In genomic region chr4:125637364-125637763, GRCm38 (mm10) we compare ENCODE assay signal across 14 mouse cellular contexts.
DNase-seq lines count a peak whose midpoint lies in the region; ATAC-seq lines count a peak whose summit lies in the region.
"Had no signal": no experiment of that assay in that cellular context is flagged by ENCODE, and none has a peak within 500 bp of the region (broad histone marks: within the 10 kb centered on the region; RNA-seq: fewer than 3 reads in every experiment).

No protein-coding gene starts in this region.

- 70% methylated on average over 13 of the region's 13 CpGs for WGBS in hindbrain, embryonic 13.5 days
- 87% methylated on average over 13 of the region's 13 CpGs for WGBS in hindbrain, embryonic 10.5 days
- WGBS in midbrain, embryonic 15.5 days, result 68% methylated on average over 13 of the region's 13 CpGs
- 86% methylated on average over 13 of the region's 13 CpGs for WGBS in midbrain, embryonic 11.5 days

- H3K4me1 ChIP-seq in hindbrain, embryonic 13.5 days (replicated peaks), result peaks cover 49% of the 10 kb centered on the region
- peaks cover 23% of the 10 kb centered on the region for H3K4me1 ChIP-seq in hindbrain, embryonic 10.5 days (replicated peaks)
- H3K4me1 ChIP-seq in midbrain, embryonic 15.5 days, result 0 out of 2 replicates have a peak, but pooled peaks cover 5% of the 10 kb centered on the region
- H3K4me1 ChIP-seq in midbrain, embryonic 11.5 days (ENCODE audit: control insufficient read depth, insufficient read depth, low read length), result no peaks in the 10 kb centered on the region

- H3K27ac ChIP-seq in hindbrain, embryonic 13.5 days, result peak overlapping the region; percentile 30; the same call in 1 of the 2 replicates
- H3K27ac ChIP-seq in hindbrain, embryonic 10.5 days, result no peak overlapping the region
- H3K27ac ChIP-seq in midbrain, embryonic 15.5 days, result 0 out of 2 replicates have a peak overlapping the region, but pooled peaks have one; percentile 3
- no peak overlapping the region for H3K27ac ChIP-seq in midbrain, embryonic 11.5 days (ENCODE audit: low read depth, low read length)
- H3K27ac ChIP-seq: embryonic facial prominence, embryonic 12.5 days; forebrain, embryonic 15.5 days had no signal

- H3K36me3 ChIP-seq in hindbrain, embryonic 13.5 days, result peaks cover 8% of the 10 kb centered on the region
- peaks cover 2% of the 10 kb centered on the region; the same call in 1 of the 2 replicates for H3K36me3 ChIP-seq in hindbrain, embryonic 10.5 days
- H3K36me3 ChIP-seq in midbrain, embryonic 15.5 days (replicated peaks), result no peaks in the 10 kb centered on the region
- no peaks in the 10 kb centered on the region for H3K36me3 ChIP-seq in midbrain, embryonic 11.5 days (ENCODE audit: control insufficient read depth, insufficient read depth, low read length)
- H3K36me3 ChIP-seq: embryonic facial prominence, embryonic 12.5 days; forebrain, embryonic 15.5 days; G1E had no signal

- no peaks in the 10 kb centered on the region for H3K9me3 ChIP-seq in hindbrain, embryonic 13.5 days
- no peaks in the 10 kb centered on the region for H3K9me3 ChIP-seq in hindbrain, embryonic 10.5 days
- no peaks in the 10 kb centered on the region for H3K9me3 ChIP-seq in midbrain, embryonic 15.5 days
- H3K9me3 ChIP-seq in midbrain, embryonic 11.5 days (ENCODE audit: control insufficient read depth, low read length), result no peaks in the 10 kb centered on the region
- H3K9me3 ChIP-seq: embryonic facial prominence, embryonic 12.5 days; forebrain, embryonic 15.5 days had no signal

- H3K27me3 ChIP-seq in hindbrain, embryonic 13.5 days, result peaks cover 27% of the 10 kb centered on the region; the same call in 1 of the 2 replicates
- H3K27me3 ChIP-seq in hindbrain, embryonic 10.5 days (ENCODE audit: insufficient read depth, poor library complexity, severe bottlenecking), result peaks cover 7% of the 10 kb centered on the region; the same call in 1 of the 2 replicates
- H3K27me3 ChIP-seq in midbrain, embryonic 15.5 days (replicated peaks), result no peaks in the 10 kb centered on the region
- no peaks in the 10 kb centered on the region for H3K27me3 ChIP-seq in midbrain, embryonic 11.5 days (ENCODE audit: control insufficient read depth, insufficient read depth, low read length)
- H3K27me3 ChIP-seq: embryonic facial prominence, embryonic 12.5 days; forebrain, embryonic 15.5 days had no signal

- H3K9ac ChIP-seq in hindbrain, embryonic 13.5 days, result no peak overlapping the region
- no peak overlapping the region for H3K9ac ChIP-seq in midbrain, embryonic 15.5 days
- no peak overlapping the region for H3K9ac ChIP-seq in midbrain, embryonic 11.5 days (ENCODE audit: low read length)
- H3K9ac ChIP-seq: embryonic facial prominence, embryonic 12.5 days; forebrain, embryonic 15.5 days had no signal

- no peak overlapping the region for H3K4me3 ChIP-seq in hindbrain, embryonic 13.5 days
- no peak overlapping the region for H3K4me3 ChIP-seq in hindbrain, embryonic 10.5 days
- no peak overlapping the region for H3K4me3 ChIP-seq in midbrain, embryonic 15.5 days
- H3K4me3 ChIP-seq in midbrain, embryonic 11.5 days (ENCODE audit: low read depth, low read length), result no peak overlapping the region
- H3K4me3 ChIP-seq: embryonic facial prominence, embryonic 12.5 days; forebrain, embryonic 15.5 days had no signal

- peak; percentile 12 for DNase-seq in cerebellum, adult 11-12 months
- DNase-seq in cerebellum, postnatal 36 days, result no peak
- peak; percentile 83 for DNase-seq in heart, adult 11 months
- DNase-seq in heart, adult 9 months (ENCODE audit: low spot score in 2 of 2), result no peak
- no peak for DNase-seq in hindbrain, embryonic 10.5 days (ENCODE audit: low spot score)
- no peak for DNase-seq in midbrain, embryonic 11.5 days (ENCODE audit: low spot score, missing footprints)
- DNase-seq: B cell, adult 2 months had no signal

- H3K4me2 ChIP-seq in hindbrain, embryonic 13.5 days, result no peak overlapping the region
- no peak overlapping the region for H3K4me2 ChIP-seq in midbrain, embryonic 15.5 days
- H3K4me2 ChIP-seq in midbrain, embryonic 11.5 days, result no peak overlapping the region
- H3K4me2 ChIP-seq: embryonic facial prominence, embryonic 12.5 days; forebrain, embryonic 15.5 days; heart, embryonic 11.5 days had no signal

- no peak for ATAC-seq in hindbrain, embryonic 13.5 days (ENCODE audit: low FRiP score)
- ATAC-seq in midbrain, embryonic 15.5 days (replicated peaks), result no peak
- ATAC-seq in midbrain, embryonic 11.5 days (ENCODE audit: low FRiP score), result no peak
- ATAC-seq: CD4-positive, CD25-positive, alpha-beta regulatory T cell, adult 4 months; forebrain, embryonic 15.5 days had no signal

Comparison
In these comparisons a context has a peak if more than half of its experiments do, and no peak if none do; other contexts are left out.
1. DNase-seq: peak in cerebellum, adult 11-12 months (single experiment) and heart, adult 11 months (single experiment); none in cerebellum, postnatal 36 days (0 of 2), heart, adult 9 months (0 of 2), hindbrain, embryonic 10.5 days (single experiment) and midbrain, embryonic 11.5 days (single experiment).
2. H3K27ac ChIP-seq: peak in hindbrain, embryonic 13.5 days (single experiment) and midbrain, embryonic 15.5 days (single experiment); none in hindbrain, embryonic 10.5 days (single experiment) and midbrain, embryonic 11.5 days (single experiment).